Mouse (Mus musculus) spleen, adult 2 months (tissue): ENCODE measurements at regions not wholly inside any gene's neighbourhood (a gene's known extent, or its start where the extent isn't known, plus 50 kb on each side); places are given as distances from the start of the nearest gene placed in this dataset.

Experiments used
- DNase-seq, 2 experiments: peaks; one replicate each; pipeline versions ENCODE4 v3.0.0 to v3.0.0-alpha.2; 2012 to 2021; ENCODE audit warnings: low spot score in 2 of 2, low read depth in 1 of 2
- H3K27ac ChIP-seq: fragments of 200-500 bp; 2 replicates; pipeline ENCODE4 v1.5.1; 2012; ENCODE audit warnings: low read length, inconsistent platforms; ENCODE audit not compliant: insufficient read depth
- H3K27me3 ChIP-seq: fragments of 200-500 bp; 2 replicates; pipeline ENCODE4 v1.6.1; 2012; ENCODE audit warnings: mild to moderate bottlenecking, moderate library complexity, low read length, inconsistent platforms; ENCODE audit not compliant: control insufficient read depth, insufficient read depth
- H3K36me3 ChIP-seq: fragments of 200-500 bp; 2 replicates; pipeline ENCODE4 v1.6.1; 2012; ENCODE audit warnings: mild to moderate bottlenecking, low read length, inconsistent platforms; ENCODE audit not compliant: control insufficient read depth, insufficient read depth
- H3K4me1 ChIP-seq: fragments of 200-500 bp; 2 replicates; pipeline ENCODE4 v1.6.1; 2011; ENCODE audit warnings: inconsistent platforms; ENCODE audit not compliant: control insufficient read depth, insufficient read depth, insufficient read length
- H3K4me3 ChIP-seq: fragments of 200-500 bp; 2 replicates; pipeline ENCODE4 v1.5.1; 2011; ENCODE audit warnings: mild to moderate bottlenecking, inconsistent platforms; ENCODE audit not compliant: insufficient read depth, insufficient read length; ENCODE audit errors: extremely low read depth
- CTCF ChIP-seq: fragments of 200-500 bp; IDR thresholded peaks from 2 replicates; pipeline ENCODE4 v1.5.1; 2011; ENCODE audit warnings: mild to moderate bottlenecking, inconsistent platforms; ENCODE audit not compliant: insufficient read depth, insufficient read length, insufficient replicate concordance; ENCODE audit errors: extremely low read depth
- POLR2A ChIP-seq: fragments of 200-500 bp; IDR thresholded peaks from 2 replicates; pipeline ENCODE4 v1.6.1; 2011; ENCODE audit warnings: low read depth, low read length, inconsistent platforms
- WGBS: fragments of 180-500 bp; shearing (Covaris S2); methylation state at CpG from one replicate; pipeline ENCODE4 v1.1.7; 2018; 5-methylcytosine and 5-hydroxymethylcytosine counted together

- Histone ChIP-seq H3K4me3 (no peak overlapping the region), H3K27ac (no peak overlapping the region), H3K27me3 (no peaks in the 10 kb centered on the region), H3K4me1 (peaks cover 22% of the 10 kb centered on the region; the same call in 1 of the 2 replicates), H3K36me3 (no peaks in the 10 kb centered on the region)
- no peak for DNase-seq
- no peak for TF ChIP-seq POLR2A
- TF ChIP-seq CTCF, result no peak
- 75% methylated on average over 3 of the region's 3 CpGs for WGBS
These were observed 69.0 kb upstream of the Smndc1 start for GRCm38 (mm10) chr19:53459407-53459788.

DNA sequence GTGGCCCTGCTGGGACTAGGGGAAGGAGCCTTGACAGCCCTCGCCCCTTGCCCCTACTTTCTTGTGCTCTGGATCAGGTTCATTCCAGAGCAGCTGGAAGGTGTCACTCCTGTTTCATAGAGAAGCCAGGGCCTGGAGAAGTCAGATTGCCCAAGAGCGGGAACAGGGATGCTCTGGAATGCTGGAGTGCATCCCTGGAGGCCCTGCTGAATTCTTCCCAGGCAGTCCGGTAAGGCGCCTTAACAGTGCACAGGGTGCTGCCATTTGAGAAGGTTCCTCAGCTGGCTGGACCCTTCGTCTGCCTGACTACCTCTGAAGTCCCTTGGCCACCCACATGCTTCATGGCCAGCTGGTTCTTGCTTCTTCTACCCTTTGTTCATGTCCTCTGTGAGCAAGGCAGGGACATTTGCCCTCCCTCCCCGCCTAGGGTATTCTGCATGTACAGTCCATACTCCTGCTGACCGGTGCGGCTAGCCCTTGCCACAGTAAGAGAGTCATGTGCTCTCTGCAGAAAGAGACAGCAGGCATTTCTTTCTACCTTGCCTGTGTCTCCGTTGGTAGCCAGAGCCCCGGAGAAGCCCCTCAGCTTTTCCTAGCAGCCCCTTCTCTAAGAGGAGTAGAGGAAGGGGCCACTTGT is 68.5 kb upstream of the Smndc1 start:
- Histone ChIP-seq H3K27me3 (no peaks in the 10 kb centered on the region), H3K4me3 (no peak overlapping the region), H3K4me1 (peaks cover 22% of the 10 kb centered on the region; the same call in 1 of the 2 replicates), H3K27ac (no peak overlapping the region), H3K36me3 (no peaks in the 10 kb centered on the region)
- TF ChIP-seq CTCF (no peak), POLR2A (no peak)
- DNase-seq, result no peak
- 92% methylated on average over 10 of the region's 10 CpGs for WGBS

GRCm38 (mm10) chr19:53456681-53457080 is 66.3 kb upstream of the Smndc1 start:
- Histone ChIP-seq H3K36me3 (no peaks in the 10 kb centered on the region), H3K4me3 (no peak overlapping the region), H3K27me3 (no peaks in the 10 kb centered on the region), H3K4me1 (peaks cover 13% of the 10 kb centered on the region; the same call in 1 of the 2 replicates), H3K27ac (no peak overlapping the region)
- 82% methylated on average over 5 of the region's 5 CpGs for WGBS
- DNase-seq, result no peak
- no peak for TF ChIP-seq POLR2A
- TF ChIP-seq CTCF, result no peak

DNA sequence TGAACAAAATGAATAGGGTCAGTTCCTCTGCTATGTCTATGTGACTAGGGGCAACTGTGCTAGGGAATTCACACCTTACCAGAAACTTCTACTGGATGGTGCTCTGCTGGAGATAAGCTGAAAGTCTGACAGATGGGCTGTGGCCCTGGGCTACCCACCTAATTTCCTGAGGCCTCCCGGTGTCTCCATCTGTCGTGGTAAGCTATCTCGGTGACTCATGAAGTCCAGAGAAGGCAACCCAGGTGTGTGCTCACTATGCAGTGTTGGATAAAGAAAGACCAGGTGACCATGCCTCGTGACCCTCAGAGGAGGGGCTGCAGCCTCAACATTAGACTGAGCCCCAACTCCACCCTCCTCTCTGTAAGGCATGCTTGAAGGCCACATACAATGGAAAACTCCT is 64.2 kb upstream of the Smndc1 start:
- TF ChIP-seq CTCF (no peak), POLR2A (no peak)

GRCm38 (mm10) chr19:53454059-53454458 is 63.7 kb upstream of the Smndc1 start:
- no peaks in the 10 kb centered on the region for H3K36me3 ChIP-seq
- DNase-seq, result no peak
- no peaks in the 10 kb centered on the region; the same call in 1 of the 2 replicates for H3K4me1 ChIP-seq
- WGBS, result 91% methylated on average over 3 of the region's 3 CpGs
- no peak for TF ChIP-seq CTCF
- no peak for TF ChIP-seq POLR2A
- H3K27ac ChIP-seq, result no peak overlapping the region
- H3K4me3 ChIP-seq, result no peak overlapping the region
- H3K27me3 ChIP-seq, result no peaks in the 10 kb centered on the region

More for the DNA sequence above, 64.2 kb upstream of the Smndc1 start:
- no peaks in the 10 kb centered on the region; the same call in 1 of the 2 replicates for H3K4me1 ChIP-seq
- no peak overlapping the region for H3K4me3 ChIP-seq
- no peaks in the 10 kb centered on the region for H3K27me3 ChIP-seq
- WGBS, result 60% methylated on average over 4 of the region's 4 CpGs
- DNase-seq, result no peak
- no peaks in the 10 kb centered on the region for H3K36me3 ChIP-seq
- no peak overlapping the region for H3K27ac ChIP-seq

GRCm38 (mm10) chr19:53453317-53453947 is 63.1 kb upstream of the Smndc1 start:
- Histone ChIP-seq H3K27me3 (no peaks in the 10 kb centered on the region), H3K4me3 (no peak overlapping the region)
- no peak for DNase-seq

DNA sequence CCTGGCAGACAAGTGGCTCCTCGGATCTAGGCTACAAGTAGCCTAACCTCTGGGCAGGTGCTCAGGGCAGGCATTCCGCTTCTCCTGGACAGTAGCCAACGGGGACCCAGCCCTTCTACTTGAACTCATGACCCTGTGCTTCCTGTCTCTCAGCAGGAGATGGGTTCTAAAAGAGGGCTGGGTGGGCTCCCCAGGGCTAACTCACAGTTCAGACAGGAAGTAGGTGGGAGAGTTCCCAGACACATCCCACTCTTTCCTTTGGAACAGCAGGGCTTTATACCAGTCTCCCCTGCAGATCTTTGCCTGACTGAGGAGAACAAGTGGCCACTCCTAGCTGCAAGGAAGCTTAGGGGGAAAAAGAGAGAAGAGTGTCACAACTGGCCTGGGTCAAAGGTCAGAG is 62.0 kb upstream of the Smndc1 start:
- WGBS, result 83% methylated on average over 3 of the region's 3 CpGs

More at GRCm38 (mm10) chr19:53453317-53453947, 63.1 kb upstream of the Smndc1 start:
- no peak overlapping the region for H3K27ac ChIP-seq
- TF ChIP-seq POLR2A, result no peak
- TF ChIP-seq CTCF, result no peak
- no peaks in the 10 kb centered on the region for H3K36me3 ChIP-seq
- H3K4me1 ChIP-seq, result no peaks in the 10 kb centered on the region; the same call in 1 of the 2 replicates
- WGBS, result 85% methylated on average over 13 of the region's 13 CpGs

More for the DNA sequence above, 62.0 kb upstream of the Smndc1 start:
- Histone ChIP-seq H3K4me1 (peaks cover under 1% of the 10 kb centered on the region; the same call in 1 of the 2 replicates), H3K27ac (no peak overlapping the region), H3K36me3 (no peaks in the 10 kb centered on the region), H3K27me3 (no peaks in the 10 kb centered on the region), H3K4me3 (no peak overlapping the region)
- DNase-seq, result no peak
- TF ChIP-seq CTCF, result no peak
- TF ChIP-seq POLR2A, result no peak
